In genomic region chr3:9354756-9355155, GRCm38 (mm10) we compare ENCODE assay signal across 26 mouse cellular contexts.
DNase-seq lines count a peak whose midpoint lies in the region; ATAC-seq lines count a peak whose summit lies in the region.
"Had no signal": no experiment of that assay in that cellular context is flagged by ENCODE, and none has a peak within 500 bp of the region (broad histone marks: within the 10 kb centered on the region; RNA-seq: fewer than 3 reads in every experiment).

No protein-coding gene starts in this region.

- H3K36me3 ChIP-seq in heart, embryonic 10.5 days: no peaks in the 10 kb centered on the region
- no peaks in the 10 kb centered on the region for H3K36me3 ChIP-seq in heart, embryonic 13.5 days
- no peaks in the 10 kb centered on the region for H3K36me3 ChIP-seq in kidney, embryonic 15.5 days
- H3K36me3 ChIP-seq: forebrain, embryonic 10.5 days; G1E; heart, embryonic 15.5 days had no signal

- ATAC-seq in heart, embryonic 13.5 days (ENCODE audit: extremely low read depth, insufficient number of reproducible peaks, low FRiP score, low TSS enrichment): no peak
- ATAC-seq in kidney, embryonic 15.5 days (replicated peaks; ENCODE audit: low FRiP score): no peak
- ATAC-seq: forebrain, embryonic 13.5 days; forebrain, embryonic 16.5 days; hindbrain, postnatal 0 days; inflammation-experienced regulatory T-cells, adult 6 months; Patski had no signal

- H3K4me2 ChIP-seq in heart, embryonic 13.5 days: peak overlapping the region; percentile 20; the same call in 1 of the 2 replicates
- H3K4me2 ChIP-seq in kidney, embryonic 15.5 days: no peak overlapping the region
- H3K4me2 ChIP-seq: forebrain, embryonic 13.5 days; heart, embryonic 15.5 days; hindbrain, embryonic 14.5 days had no signal

- no peaks in the 10 kb centered on the region for H3K27me3 ChIP-seq in heart, embryonic 10.5 days (ENCODE audit: insufficient read depth, poor library complexity, severe bottlenecking)
- no peaks in the 10 kb centered on the region for H3K27me3 ChIP-seq in heart, embryonic 13.5 days (replicated peaks)
- no peaks in the 10 kb centered on the region for H3K27me3 ChIP-seq in kidney, embryonic 15.5 days
- H3K27me3 ChIP-seq: CH12.LX; forebrain, embryonic 13.5 days; heart, embryonic 15.5 days had no signal

- peak overlapping the region; percentile 49; the same call in 1 of the 2 replicates for H3K27ac ChIP-seq in heart, embryonic 10.5 days
- peak overlapping the region; percentile 1; the same call in 1 of the 2 replicates for H3K27ac ChIP-seq in heart, embryonic 13.5 days (replicated peaks)
- no peak overlapping the region for H3K27ac ChIP-seq in kidney, embryonic 15.5 days
- H3K27ac ChIP-seq: forebrain, embryonic 10.5 days; forebrain, embryonic 13.5 days; heart, embryonic 15.5 days; hindbrain, embryonic 14.5 days; hindbrain, postnatal 0 days had no signal

- H3K4me1 ChIP-seq in heart, embryonic 10.5 days: peaks cover 15% of the 10 kb centered on the region; the same call in 1 of the 2 replicates
- H3K4me1 ChIP-seq in heart, embryonic 13.5 days: peaks cover 9% of the 10 kb centered on the region
- peaks cover 6% of the 10 kb centered on the region; the same call in 1 of the 2 replicates for H3K4me1 ChIP-seq in kidney, embryonic 15.5 days
- H3K4me1 ChIP-seq: forebrain, embryonic 13.5 days had no signal

- peak; percentile 73 for DNase-seq in heart, embryonic 10.5 days (ENCODE audit: low spot score)
- DNase-seq in heart, adult 9 months (ENCODE audit: low spot score in 2 of 2): no peak
- no peak for DNase-seq in heart, adult 18-20 months
- peak; percentile 19 for DNase-seq in kidney, adult 11 months
- DNase-seq: adrenal gland, postnatal 10 days; adrenal gland, postnatal 36 days; B cell, adult 2 months; cerebellum, adult 18-20 months; cerebellum, adult 9-10 months; cerebellum, postnatal 14 days; gastrocnemius, postnatal 10 days; gastrocnemius, postnatal 36 days; heart, postnatal 36 days; kidney, adult 9 months had no signal

- H3K9ac ChIP-seq in heart, embryonic 13.5 days: no peak overlapping the region
- H3K9ac ChIP-seq in kidney, embryonic 15.5 days: no peak overlapping the region
- H3K9ac ChIP-seq: forebrain, embryonic 13.5 days; heart, embryonic 15.5 days; hindbrain, embryonic 14.5 days had no signal

- no peaks in the 10 kb centered on the region for H3K9me3 ChIP-seq in heart, embryonic 10.5 days
- H3K9me3 ChIP-seq in heart, embryonic 13.5 days: no peaks in the 10 kb centered on the region
- H3K9me3 ChIP-seq in kidney, embryonic 15.5 days (replicated peaks): no peaks in the 10 kb centered on the region
- H3K9me3 ChIP-seq: forebrain, embryonic 10.5 days; forebrain, embryonic 13.5 days; G1E; heart, embryonic 15.5 days had no signal

- WGBS in heart, embryonic 10.5 days: 51% methylated on average over 11 of the region's 11 CpGs
- 47% methylated on average over 11 of the region's 11 CpGs for WGBS in heart, embryonic 13.5 days
- 68% methylated on average over 11 of the region's 11 CpGs for WGBS in kidney, embryonic 15.5 days

- no peak overlapping the region for H3K4me3 ChIP-seq in heart, embryonic 10.5 days
- H3K4me3 ChIP-seq in heart, embryonic 13.5 days: no peak overlapping the region
- no peak overlapping the region for H3K4me3 ChIP-seq in kidney, embryonic 15.5 days (replicated peaks)
- H3K4me3 ChIP-seq: forebrain, embryonic 10.5 days; forebrain, embryonic 13.5 days; heart, embryonic 15.5 days had no signal

Comparison
In these comparisons a context has a peak if more than half of its experiments do, and no peak if none do; other contexts are left out.
1. DNase-seq: peak in heart, embryonic 10.5 days (single experiment) and kidney, adult 11 months (single experiment); none in heart, adult 9 months (0 of 2) and heart, adult 18-20 months (0 of 2).